Mouse (Mus musculus) bone marrow macrophage, adult 2 months (primary cell): ENCODE measurements around the gene 4932438H23Rik.

Source experiments
- CTCF ChIP-seq: IDR thresholded peaks from 2 replicates; pipeline ENCODE4 v1.5.1; 2012; ENCODE audit warnings: low read depth, mild to moderate bottlenecking, low read length, moderate library complexity
- POLR2A ChIP-seq: IDR thresholded peaks from 2 replicates; pipeline ENCODE4 v1.6.1; 2012; ENCODE audit warnings: mild to moderate bottlenecking, low read depth, low read length, borderline replicate concordance

DNA sequence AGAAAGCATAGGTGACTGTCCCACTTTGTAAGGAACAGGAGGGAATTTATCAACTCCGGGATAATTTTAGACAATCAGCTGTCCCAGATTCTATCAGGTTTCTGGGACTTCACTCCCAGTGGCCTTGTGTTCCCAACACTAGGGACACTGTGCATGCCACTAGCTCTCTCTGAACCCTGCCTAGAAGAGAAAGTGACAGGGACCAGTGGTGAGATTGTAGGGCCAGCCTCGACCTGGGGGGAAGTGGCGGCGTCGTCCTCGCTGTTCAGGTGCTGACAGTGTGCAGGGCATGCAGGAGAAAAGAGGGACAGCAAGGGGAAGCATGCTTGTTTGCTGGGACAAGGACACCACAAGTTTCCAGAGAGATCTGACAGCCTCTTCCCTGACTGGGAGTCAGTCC lies 37.2 kb downstream of the 4932438H23Rik start:
- TF ChIP-seq CTCF, result no peak
- TF ChIP-seq POLR2A, result no peak
